Mouse (Mus musculus) B cell, adult 62 days (primary cell): ENCODE data around the gene Nthl1. TPM values are rescaled to one million over a fixed set of nuclear protein-coding genes. Genes with fewer than 3 reads are reported as not detected.

ENCODE experiments used
- total RNA-seq: library from RNA; stranded (reverse); gene quantifications from 4 replicates; pipeline ENCODE4 v1.2.4, GENCODE M21; 2023

Nthl1 gene
- total RNA-seq, result 4.4 to 5.8 TPM (median 5.0 TPM) in 4 replicates

GRCm38 (mm10) chr17:24632167-24632812 lies at the start of gene Nthl1, which contains the start of gene Tsc2:
Gene Nthl1, plus strand, starts transcription at chr17:24632680.
Gene Tsc2, minus strand, starts transcription at chr17:24632630.

DNA sequence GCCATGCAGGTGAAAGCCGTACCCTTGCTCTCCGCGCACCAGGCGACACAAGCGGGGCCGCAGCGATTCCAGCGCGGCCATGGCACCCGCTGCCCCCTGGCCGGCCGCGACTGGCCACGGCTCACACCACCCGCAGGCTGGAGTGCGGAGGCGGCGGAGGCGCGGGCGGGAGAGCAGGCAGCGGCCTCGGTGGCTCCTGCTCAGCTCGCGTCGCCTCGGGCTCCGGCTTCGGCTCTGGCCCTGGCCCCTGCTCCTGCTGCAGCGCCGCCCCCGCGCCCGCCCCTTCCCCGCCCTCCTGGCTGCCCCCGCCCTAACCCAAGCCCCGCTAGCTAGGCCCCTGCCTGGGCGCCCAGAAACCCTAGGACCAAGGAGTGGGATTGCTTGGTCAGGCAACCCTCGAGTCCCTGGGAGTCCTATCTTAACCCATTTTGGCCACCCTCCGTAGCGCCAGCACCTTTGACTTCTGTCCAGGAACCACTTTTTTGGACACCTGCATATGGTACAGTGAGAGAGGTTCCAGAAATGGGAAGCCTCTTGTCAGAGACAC lies 17.7 kb downstream of the Nthl1 start, which contains the start of gene Slc9a3r2:
TSS of gene Slc9a3r2 (minus strand) at position 258 of the 547 bp plus-strand sequence.

DNA sequence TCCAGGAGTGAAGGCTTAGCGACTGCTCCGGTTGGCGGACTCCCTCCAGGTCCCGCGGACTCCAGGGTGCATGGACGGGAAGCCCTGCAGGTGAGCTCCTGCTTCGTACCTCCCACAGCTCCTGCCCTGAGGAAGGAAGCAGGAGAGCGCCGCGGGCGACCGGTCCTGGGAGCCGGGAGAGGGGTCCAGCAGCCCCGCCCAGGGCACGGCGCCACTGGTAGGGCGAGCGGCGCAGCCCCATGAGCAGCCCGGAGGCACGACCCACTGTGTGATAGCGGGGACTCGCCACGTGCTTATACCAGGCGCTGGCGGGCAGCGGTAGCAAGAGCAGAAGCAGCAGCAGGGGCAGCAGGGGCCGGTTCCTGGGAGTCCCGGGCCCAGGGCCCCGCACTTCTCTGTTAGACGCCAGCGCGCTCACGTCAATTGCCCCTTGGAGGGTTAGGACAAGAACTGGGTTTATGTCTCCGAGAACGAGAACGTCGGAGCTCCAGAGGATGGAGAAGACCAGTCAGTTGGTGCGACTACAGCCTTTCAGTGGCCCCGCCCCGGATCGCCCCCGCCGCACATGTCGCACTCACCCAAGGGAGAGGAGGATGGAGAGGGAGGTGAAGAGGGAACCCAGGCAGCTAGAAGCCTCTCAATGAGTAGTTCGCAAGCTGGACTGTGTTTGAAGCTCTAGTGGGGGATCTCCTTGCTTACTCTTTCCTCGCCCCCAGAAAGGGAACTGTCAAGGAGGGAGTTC lies 25.7 kb downstream of the Nthl1 start, which contains the start of gene Npw:
TSS of gene Npw (minus strand) at position 441 of the 742 bp plus-strand sequence.

DNA sequence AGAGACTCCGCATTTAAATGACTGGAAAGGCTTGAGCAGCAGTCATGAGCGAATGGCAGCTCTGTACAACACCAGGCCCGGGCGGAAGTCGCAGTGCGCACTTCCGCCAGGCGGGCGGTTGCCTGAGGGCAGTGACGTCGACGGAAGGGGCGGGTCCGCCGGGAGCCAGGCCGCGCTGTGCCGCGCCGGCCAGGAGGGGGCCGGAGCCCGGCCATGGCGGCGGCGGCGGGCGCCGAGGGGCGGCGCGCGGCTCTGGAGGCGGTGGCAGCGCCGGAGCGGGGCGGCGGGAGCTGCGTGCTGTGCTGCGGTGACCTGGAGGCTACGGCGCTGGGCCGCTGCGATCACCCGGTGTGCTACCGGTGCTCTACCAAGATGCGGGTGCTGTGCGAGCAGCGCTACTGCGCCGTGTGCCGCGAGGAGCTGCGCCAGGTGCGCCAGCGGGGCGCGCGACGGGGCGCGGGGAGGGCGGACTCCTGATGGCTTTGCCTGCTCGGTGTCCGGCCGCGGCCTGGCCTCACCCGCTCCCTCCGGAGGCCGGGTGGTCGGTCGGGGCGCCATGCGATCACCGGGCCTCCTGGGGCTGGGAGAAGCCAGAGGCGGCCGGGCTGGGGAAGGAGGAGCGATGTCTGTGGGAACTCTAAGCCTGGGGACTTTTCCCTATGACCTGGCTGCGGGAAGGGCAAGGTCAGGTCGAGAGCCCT lies 37.2 kb downstream of the Nthl1 start, which contains the start of gene Zfp598:
TSS of gene Zfp598 (plus strand) at position 143 of the 701 bp plus-strand sequence.

Other genes starting within 250 kb of the Nthl1 start
- 155 to 180 TPM (median 162 TPM) in 4 replicates for gene Rnps1, start 218.1 kb upstream of the Nthl1 start, total RNA-seq
- 21.7 to 37.3 TPM (median 25.2 TPM) in 4 replicates for gene Eci1, start 206.0 kb upstream of the Nthl1 start, total RNA-seq
- gene Dnase1l2, start 189.6 kb upstream of the Nthl1 start, total RNA-seq, result 5.2 to 8.2 TPM (median 6.5 TPM) in 4 replicates
- 53.5 to 67.6 TPM (median 60.7 TPM) in 4 replicates for gene E4f1, start 162.4 kb upstream of the Nthl1 start, total RNA-seq
- gene Pgp, start 162.3 kb upstream of the Nthl1 start, total RNA-seq, result 14.3 to 17.9 TPM (median 16.6 TPM) in 4 replicates
- gene Bricd5, start 158.8 kb upstream of the Nthl1 start, total RNA-seq, result 0.91 to 1.0 TPM in 2 of 4 replicates, not detected in the others
- 16.1 to 24.1 TPM (median 21.4 TPM) in 4 replicates for gene Mlst8, start 153.6 kb upstream of the Nthl1 start, total RNA-seq
- not detected in 4 replicates for gene Caskin1, start 144.1 kb upstream of the Nthl1 start, total RNA-seq
- 174 to 212 TPM (median 202 TPM) in 4 replicates for gene Traf7, start 104.7 kb upstream of the Nthl1 start, total RNA-seq
- gene Rab26, start 98.5 kb upstream of the Nthl1 start, total RNA-seq, result 0.92 to 3.0 TPM (median 1.4 TPM) in 4 replicates
- gene Pkd1, start 82.8 kb upstream of the Nthl1 start, total RNA-seq, result 66.6 to 77.7 TPM (median 73.9 TPM) in 4 replicates
- 90.9 to 106 TPM (median 96.8 TPM) in 4 replicates for gene Tsc2, start 50 bp upstream of the Nthl1 start, total RNA-seq
- gene Slc9a3r2, start 17.6 kb downstream of the Nthl1 start, total RNA-seq, result 0.41 to 0.48 TPM in 2 of 4 replicates, not detected in the others
- gene Npw, start 25.8 kb downstream of the Nthl1 start, total RNA-seq, result not detected in 4 replicates
- 54.6 to 60.8 TPM (median 56.6 TPM) in 4 replicates for gene Zfp598, start 37.0 kb downstream of the Nthl1 start, total RNA-seq
- not detected in 4 replicates for gene Syngr3, start 57.3 kb downstream of the Nthl1 start, total RNA-seq
- gene Gfer, start 63.5 kb downstream of the Nthl1 start, total RNA-seq, result 12.9 to 22.3 TPM (median 19.2 TPM) in 4 replicates
- gene Noxo1, start 63.6 kb downstream of the Nthl1 start, total RNA-seq, result 5.5 to 8.2 TPM (median 5.8 TPM) in 4 replicates
- 27.5 to 42.8 TPM (median 32.7 TPM) in 4 replicates for gene Tbl3, start 75.0 kb downstream of the Nthl1 start, total RNA-seq
- gene Rnf151, start 85.4 kb downstream of the Nthl1 start, total RNA-seq, result not detected in 4 replicates
- 1,219 to 1,283 TPM (median 1,236 TPM) in 4 replicates for gene Rps2, start 85.4 kb downstream of the Nthl1 start, total RNA-seq
- gene Ndufb10, start 91.8 kb downstream of the Nthl1 start, total RNA-seq, result 67.0 to 84.4 TPM (median 75.9 TPM) in 4 replicates
- 1.6 TPM in 1 of 4 replicates, not detected in the others for gene Rpl3l, start 95.1 kb downstream of the Nthl1 start, total RNA-seq
- 32.3 to 40.3 TPM (median 34.7 TPM) in 4 replicates for gene Msrb1, start 104.0 kb downstream of the Nthl1 start, total RNA-seq
- gene Hs3st6, start 120.3 kb downstream of the Nthl1 start, total RNA-seq, result not detected in 4 replicates
- gene Meiob, start 171.6 kb downstream of the Nthl1 start, total RNA-seq, result not detected in 4 replicates
- 29.2 to 37.9 TPM (median 31.8 TPM) in 4 replicates for gene Hagh, start 207.5 kb downstream of the Nthl1 start, total RNA-seq
- 1.6 to 2.9 TPM (median 2.5 TPM) in 4 replicates for gene Fahd1, start 217.7 kb downstream of the Nthl1 start, total RNA-seq
- gene Igfals, start 233.3 kb downstream of the Nthl1 start, total RNA-seq, result 0.45 to 0.72 TPM (median 0.59 TPM) in 4 replicates